Mouse (Mus musculus) bone marrow, adult 2 months (tissue): ENCODE data around the gene Tmed1.

Source experiments
- CTCF ChIP-seq: fragments of 200-500 bp; IDR thresholded peaks from 2 replicates; pipeline ENCODE4 v1.5.1; 2011; ENCODE audit warnings: low read length, control low read depth; ENCODE audit not compliant: control insufficient read depth, insufficient read depth
- POLR2A ChIP-seq: fragments of 200-500 bp; IDR thresholded peaks from 2 replicates; pipeline ENCODE4 v1.6.1; 2011; ENCODE audit warnings: low read depth, mild to moderate bottlenecking, control low read depth, low read length, borderline replicate concordance; ENCODE audit not compliant: control insufficient read depth

GRCm38 (mm10) chr9:21477707-21478106 is 32.3 kb downstream of the Tmed1 start:
- TF ChIP-seq POLR2A (no peak), CTCF (no peak)
